Mouse (Mus musculus): ENCODE measurements around the gene Nrg3.

GRCm38 (mm10) chr14:38701413-38701812, 771.5 kb downstream of the Nrg3 start:
- TF ChIP-seq POLR2A (IDR thresholded peaks at IDR 0.05; ENCODE audit: insufficient read length, low read depth) (no peak), USF1 (IDR thresholded peaks at IDR 0.05; ENCODE audit: low read depth) (no peak), E2F4 (IDR thresholded peaks at IDR 0.05; ENCODE audit: insufficient read depth) (no peak), MYOG (IDR thresholded peaks at IDR 0.05; ENCODE audit: control insufficient read depth in 1 of 3, insufficient read depth in 1 of 3, insufficient read length in 2 of 3, low read depth in 2 of 3) (no peak), POLR2AphosphoS2 (IDR thresholded peaks at IDR 0.05; ENCODE audit: insufficient read length, low read depth) (no peak), MYOD1 (IDR thresholded peaks at IDR 0.05; ENCODE audit: control insufficient read depth in 1 of 3, insufficient read length in 2 of 3, low read depth in 2 of 3) (no peak), TCF12 (IDR thresholded peaks at IDR 0.05; ENCODE audit: insufficient read depth, poor library complexity, severe bottlenecking) (no peak), CEBPB (IDR thresholded peaks at IDR 0.05; ENCODE audit: insufficient read depth, poor library complexity, severe bottlenecking) (no peak)

Measured in myocyte (in vitro differentiated cells).